Mouse (Mus musculus): ENCODE data around the gene Nacc2. TPM values are rescaled to one million over a fixed set of nuclear protein-coding genes. Genes with fewer than 3 reads are reported as not detected.

Gene Nacc2
- total RNA-seq, 2 experiments from 2014 or later = 0.42 to 0.68 TPM

DNA sequence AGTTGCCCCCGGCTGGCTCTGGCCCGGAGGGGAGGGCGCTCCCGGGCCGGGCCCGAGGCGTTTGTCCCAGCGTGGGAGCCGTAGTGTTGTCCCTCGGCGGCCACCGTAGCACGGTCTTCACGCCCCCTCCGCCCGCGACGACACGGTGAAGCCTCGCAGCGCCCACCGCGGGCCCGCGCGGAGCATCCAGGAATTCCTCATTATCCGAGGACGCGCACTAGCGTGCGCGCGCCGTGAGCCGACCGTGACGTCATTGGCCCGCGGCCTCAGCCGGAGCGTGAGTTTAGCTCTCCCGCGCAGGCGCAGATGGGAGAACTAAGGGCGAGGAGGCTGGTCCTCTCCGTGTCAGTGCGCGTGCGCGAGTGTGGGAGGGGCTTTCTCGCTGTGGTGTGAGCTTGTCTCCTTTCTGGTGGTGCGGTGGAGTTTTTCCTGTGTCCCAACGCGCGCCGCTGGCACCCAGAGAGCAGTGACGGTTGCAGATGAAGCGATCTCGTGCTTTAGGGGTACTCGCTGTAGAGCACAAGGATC, 17.3 kb upstream of the Nacc2 start:
- ATAC-seq (replicated peaks; ENCODE audit: low FRiP score, poor library complexity, severe bottlenecking) = peak; percentile 83

DNA sequence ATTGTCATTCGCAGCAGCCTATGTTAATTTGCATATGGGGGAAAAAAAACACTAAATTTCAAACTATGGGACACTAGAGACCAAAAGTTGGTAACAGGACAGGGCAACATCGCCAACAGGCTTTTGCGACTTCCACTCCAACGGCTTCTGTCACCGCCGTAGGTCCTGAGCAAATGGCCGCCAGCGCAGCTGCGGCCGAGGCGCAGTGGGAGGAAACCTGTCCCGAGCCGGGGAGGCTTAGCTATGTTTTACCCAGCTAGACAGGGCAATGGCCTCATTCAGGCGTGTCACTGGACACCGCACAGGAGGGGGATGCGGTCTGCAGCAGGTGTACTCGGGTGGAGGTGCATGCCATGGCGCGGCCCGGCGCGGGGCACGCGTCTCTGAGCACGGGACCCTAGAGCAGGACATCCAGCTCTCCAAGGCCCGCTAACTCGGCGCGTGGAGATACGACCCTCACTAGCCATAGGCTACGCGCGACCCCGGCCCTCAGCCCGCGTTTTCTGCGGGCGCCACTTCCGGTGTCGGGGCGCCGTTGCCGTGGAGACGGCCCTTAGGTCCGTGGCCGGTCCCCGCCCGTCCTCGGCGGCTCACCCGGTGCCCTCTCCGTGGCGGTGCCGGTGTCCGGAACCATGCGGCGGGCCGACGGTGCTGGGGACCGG, 16.7 kb upstream of the Nacc2 start:
- peak; percentile 43 for ATAC-seq (replicated peaks; ENCODE audit: low FRiP score, poor library complexity, severe bottlenecking)

DNA sequence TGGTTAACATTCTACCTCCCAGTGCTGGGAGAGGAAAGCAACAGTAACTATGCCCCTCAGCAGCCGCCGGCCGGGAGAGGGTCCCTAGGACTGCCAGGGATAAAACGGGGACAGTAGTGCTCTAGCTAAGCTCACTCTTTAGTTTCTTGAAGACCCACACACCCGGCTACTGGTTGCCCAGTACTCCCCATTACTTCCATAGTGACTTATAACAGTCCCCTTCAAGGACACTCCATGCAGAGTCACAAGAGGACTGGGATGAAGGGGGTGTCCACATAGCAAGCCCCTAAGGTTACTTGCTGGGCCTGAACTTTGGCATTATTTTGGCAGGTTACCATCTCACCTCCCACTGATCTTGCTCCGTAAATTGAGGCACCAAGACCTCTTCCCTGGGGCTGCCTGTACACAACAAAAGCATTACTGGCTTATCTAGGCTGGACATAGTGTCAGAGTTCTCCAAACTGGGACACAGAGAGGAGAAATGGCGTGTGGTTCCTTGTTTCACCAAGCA, 16.1 kb upstream of the Nacc2 start:
- ATAC-seq (replicated peaks; ENCODE audit: low FRiP score, poor library complexity, severe bottlenecking) = no peak

DNA sequence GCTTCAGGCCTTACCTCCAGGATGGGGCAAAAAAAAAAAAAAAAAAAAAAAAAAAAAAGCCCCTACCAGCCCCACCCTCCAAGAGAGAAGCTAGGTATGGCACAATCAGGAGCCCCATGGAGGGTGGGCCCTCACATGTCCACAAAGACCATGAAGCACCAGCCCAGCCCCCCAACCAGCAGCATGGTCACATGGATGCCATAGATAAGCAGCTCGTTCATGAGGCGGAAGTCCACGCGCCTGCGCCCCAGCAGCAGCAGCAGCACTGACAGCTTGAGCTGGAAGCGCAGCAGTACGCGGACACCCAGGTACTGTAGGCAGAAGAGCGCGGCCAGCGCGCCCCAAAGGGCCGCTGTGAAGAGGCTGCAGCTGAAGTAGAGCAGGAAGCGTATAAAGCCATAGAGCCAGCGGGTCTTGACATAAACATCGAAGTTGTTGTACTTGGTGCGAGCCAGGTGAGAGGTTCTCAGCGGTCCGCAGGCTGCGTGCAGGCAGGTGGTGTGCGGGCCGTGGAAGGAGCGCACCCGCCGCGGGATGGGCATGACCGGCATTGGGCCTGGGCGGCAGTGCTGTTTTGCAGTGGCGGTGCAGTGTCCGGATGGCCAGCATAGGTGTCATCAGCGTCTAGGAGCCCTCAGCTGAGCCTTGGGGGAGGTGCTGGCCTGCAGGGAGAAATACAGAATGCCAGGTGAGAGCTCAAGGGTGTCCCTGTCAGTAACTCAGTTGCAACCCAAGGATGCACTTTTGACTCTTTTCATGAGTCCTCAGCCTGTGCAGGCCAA, 15.4 kb upstream of the Nacc2 start:
- ATAC-seq (replicated peaks; ENCODE audit: low FRiP score, poor library complexity, severe bottlenecking) = 0 out of 2 replicates have a peak, but pooled peaks have one; percentile 20

DNA sequence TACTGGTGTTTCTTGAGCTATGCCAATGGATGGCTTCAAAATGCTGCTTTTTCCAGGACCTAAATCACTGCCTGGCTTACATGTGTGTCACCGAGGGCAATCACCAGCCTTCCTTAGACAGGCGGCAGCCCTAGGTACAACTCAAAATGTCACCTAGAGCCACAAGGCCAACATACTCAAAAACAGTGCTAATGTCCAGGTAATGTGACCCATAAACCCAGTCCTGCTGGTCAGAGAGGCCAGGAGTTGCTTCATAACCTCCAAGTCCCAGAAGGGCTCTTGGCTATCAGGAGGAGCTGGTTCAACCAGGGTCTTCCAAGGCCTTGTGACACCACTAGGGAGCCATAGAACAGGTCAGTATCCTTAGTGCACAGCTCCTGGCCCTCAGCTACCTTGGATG, 11.6 kb upstream of the Nacc2 start:
- ATAC-seq (replicated peaks; ENCODE audit: low FRiP score, poor library complexity, severe bottlenecking) = no peak

DNA sequence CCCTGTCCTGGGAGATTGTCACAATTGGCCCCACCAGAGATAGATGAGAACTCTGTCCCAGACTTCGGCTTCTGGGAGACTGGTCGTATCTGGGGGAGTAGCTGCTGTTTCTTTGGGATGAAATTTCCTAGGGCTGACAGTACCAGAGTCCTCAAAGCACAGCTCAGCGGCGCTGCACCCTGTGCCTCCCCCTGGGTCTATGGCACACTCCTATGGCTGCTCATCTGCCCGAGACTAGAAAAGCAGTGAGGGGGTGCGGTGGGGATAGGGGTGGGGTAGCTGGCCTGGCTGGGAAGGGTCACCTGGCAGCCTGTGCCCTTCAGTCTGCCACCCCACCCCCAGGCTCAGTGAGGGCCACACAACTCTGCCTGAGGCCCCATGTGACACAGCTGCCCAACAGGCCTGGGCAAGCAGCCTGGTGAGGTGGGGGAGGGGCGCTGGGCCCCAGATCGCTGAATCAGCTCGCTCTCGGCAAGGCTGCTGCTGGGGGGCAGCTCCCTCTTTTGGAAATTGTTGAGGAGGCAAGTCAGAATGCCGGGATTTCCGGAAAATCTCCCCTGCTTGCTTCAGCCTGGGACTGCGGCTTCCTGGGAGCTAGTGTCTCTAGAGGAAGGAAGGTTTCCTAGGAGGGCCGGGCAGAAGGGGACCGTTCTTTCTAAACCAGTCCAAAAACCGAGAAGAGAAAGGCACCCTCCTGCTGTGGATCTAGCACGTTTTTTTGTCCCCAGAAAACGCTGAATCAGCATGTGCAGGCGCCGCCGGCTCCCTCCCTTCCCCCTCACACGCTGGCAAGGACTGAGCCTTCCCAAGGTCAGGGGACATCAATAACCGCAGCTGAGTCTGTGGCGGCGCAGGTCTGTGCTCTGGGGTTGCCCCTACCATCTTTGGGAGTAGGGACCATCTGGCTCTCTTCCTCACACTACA, 9.9 kb upstream of the Nacc2 start:
- no peak for ATAC-seq (replicated peaks; ENCODE audit: low FRiP score, poor library complexity, severe bottlenecking)

DNA sequence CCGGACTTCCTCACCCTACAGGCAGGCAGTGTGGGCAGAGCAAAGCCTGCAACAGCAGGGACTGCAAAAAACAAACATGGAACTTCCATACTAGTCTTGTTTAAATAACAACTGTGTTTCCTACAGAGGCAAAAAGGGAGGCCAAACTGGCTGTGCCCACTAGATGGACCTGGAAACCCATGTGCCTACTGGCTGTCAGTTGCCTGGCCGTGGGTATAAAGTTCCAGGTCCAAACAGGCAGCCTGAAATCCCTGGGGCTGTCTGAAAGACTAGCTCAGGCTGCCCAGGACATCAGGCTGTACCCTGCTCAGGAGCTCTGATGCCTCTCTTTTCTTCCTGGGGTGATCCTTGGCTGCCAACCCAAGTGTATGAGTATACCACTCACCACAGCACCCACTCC, 8.3 kb upstream of the Nacc2 start:
- no peak for ATAC-seq (replicated peaks; ENCODE audit: low FRiP score, poor library complexity, severe bottlenecking)

DNA sequence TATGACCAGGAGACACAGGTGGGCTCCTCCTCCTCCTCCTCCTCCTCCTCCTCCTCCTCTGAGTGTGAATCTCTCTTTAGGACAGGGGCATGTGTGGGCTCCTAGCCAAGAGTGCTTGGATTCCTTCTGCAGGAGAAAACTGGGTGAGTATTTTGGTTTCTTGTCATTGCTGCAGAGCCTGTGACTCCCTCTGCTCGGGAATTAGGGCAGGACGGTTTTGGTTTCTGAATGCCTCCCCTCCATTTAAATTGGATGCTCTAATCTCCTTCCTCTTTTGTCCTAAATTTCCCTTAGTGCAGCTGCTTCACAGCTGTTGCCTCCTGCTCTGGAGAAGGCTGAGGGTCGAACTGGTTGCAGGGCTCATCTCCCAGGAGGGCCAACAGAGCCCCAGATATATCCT, 6.9 kb upstream of the Nacc2 start:
- ATAC-seq (replicated peaks; ENCODE audit: low FRiP score, poor library complexity, severe bottlenecking) = no peak

DNA sequence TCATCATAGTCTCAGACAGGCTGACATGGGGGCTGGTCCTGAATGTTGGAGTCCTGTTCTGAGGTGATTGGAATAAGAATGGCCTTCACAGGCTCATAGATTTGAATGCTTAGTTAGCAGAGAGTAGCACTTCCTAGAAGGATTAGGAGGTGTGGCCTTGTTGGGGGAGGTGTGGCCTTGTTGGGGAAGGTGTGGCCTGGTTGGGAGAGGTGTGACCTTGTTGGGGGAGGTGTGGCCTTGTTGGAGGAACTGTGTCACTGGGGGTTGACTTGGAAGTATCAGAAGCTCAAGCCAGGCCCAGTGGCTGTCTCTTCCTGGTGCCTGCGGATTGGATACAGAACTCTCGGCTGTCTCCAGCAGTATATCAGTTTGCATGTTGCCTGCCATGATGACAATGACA, 6.3 kb upstream of the Nacc2 start:
- 0 out of 2 replicates have a peak, but pooled peaks have one; percentile 37 for ATAC-seq (replicated peaks; ENCODE audit: low FRiP score, poor library complexity, severe bottlenecking)

DNA sequence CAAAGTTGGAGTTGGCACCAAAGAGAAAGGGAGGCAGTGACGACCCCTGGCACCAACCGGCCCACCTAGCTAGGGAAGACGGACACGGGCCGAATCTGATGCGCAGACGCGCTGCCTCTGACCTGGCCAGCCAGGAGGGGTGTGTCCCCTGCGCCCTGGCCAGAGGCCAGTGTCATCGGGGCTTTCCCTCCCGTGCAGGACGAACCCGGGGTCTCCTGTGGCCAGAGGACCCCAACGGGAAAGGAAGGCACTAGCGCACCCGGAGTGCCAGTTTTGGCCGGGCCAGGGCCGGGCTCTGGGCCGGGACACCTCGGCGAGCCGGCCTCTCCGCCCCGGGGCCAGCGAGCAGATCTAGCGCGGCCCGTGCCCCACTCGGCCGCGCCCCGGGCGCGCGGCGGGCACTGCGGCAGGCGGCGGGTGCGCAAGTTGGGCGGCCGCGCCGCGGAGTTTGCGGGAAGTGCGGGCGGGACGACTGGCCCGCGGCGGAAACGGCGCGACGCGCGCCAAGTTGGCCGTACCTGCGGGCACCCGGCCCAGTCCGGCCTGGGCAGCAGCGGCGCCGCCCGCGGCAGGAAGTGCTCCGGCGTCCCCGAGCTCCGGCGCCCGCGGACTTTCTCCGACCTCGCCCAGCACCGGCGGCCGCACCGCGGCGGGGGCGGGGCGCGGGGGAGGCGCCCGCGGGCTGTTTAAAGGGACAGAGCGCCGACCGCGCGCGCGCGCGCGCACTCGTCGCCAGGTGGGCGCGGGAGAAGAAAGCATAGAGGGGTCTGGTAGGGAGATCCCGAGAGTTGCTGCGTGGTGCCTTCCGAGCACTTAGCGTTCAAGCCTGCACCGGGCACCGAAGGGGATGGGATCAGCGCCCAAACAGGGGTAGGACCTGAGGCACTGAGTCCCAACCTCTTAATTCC, 595 bp downstream of the Nacc2 start:
- ATAC-seq (replicated peaks; ENCODE audit: low FRiP score, poor library complexity, severe bottlenecking) = peak; percentile 62; the same call in 1 of the 2 replicates

DNA sequence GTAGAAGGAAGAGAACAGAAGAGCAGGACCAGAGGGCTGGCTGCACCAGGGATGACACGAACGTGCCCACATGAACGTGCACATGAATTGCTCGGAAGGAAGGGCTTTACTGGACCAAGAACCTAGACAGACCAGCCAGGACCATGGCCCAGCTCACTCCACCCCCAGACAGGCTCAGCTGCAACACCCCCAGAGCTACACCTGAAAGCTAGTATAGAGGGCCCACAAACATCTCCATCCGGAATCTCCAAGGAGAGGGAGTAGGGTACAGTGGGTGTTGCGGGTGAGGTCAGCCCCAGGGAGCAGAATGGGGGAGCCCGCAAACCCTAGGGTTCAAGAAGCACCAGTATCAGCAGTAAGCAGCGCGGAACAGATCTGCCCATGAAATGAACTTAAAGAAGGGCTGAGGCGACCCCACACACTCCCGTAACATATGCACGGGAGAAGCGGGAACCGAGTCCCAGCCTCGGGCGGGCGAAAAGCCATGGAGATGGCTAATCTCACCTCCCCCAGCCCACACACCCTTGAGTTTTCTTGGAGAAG, 1.4 kb downstream of the Nacc2 start:
- no peak for ATAC-seq (replicated peaks; ENCODE audit: low FRiP score, poor library complexity, severe bottlenecking)

DNA sequence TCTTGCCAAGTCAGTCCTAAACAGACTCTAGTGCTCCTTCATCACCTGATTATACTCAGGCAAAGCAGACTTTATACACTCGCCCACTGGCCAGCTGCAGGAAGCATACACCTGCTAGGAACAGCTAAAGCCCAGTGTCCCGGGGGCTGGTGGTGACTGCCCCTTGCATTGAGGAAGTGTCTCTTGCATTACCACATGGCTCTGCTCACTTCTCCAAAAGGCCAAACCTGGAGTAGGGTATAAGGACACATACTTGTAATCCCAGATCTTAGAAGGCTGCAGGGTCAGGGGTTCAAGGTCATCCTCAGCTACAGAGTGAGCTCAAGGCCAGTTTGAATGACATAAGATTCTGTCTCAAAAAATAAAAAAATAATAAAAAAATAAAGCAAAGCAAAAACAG, 3.4 kb downstream of the Nacc2 start:
- ATAC-seq (replicated peaks; ENCODE audit: low FRiP score, poor library complexity, severe bottlenecking) = no peak

DNA sequence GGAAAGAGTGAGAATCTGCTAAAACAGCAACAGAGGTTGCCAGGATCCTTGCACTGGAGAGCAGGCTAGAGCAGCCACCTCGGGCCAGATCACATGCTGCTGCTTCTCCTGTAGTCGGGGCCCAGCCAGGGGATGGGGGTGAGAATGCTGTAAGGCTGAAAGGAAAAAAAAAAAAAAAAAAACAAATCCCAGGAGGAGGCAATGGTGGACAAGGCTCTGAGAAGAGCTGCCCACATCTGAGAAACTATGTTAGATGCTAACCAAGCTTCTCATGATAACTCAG, 3.8 kb downstream of the Nacc2 start:
- ATAC-seq (replicated peaks; ENCODE audit: low FRiP score, poor library complexity, severe bottlenecking) = no peak

DNA sequence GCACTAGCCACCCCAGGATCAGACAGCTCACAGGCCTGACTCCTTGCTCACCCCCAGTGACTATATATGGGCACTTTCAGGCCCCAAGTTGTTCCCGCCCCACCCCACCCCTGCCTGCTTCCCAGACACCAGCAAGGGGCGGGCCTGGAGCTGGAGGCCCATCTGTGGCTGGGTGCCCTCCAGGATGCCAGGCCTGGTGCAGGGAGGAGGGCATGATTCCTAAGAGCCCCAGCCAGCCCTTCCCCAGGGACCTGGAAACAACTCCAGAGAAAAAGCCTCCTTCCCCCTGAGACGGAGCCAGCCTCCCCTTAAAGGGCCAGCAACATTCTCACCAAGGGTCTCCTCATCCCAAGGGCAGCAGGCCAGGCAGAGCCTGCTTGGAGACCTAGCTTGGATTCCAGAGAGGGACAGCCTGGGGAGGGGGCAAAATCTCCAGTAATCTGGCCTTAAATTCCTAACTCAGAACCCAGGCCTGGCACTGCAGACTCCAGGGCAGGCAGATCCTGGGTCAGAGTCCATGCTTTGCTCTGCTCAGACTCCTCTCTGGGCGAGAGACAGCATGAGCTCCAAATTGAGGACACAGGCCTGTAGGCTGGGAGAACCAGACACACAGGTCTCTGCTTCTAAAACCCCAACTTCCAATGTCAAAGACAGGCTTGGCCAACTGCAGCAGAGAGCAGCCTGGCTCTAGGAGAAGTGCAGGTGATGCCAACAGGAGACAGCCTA, 4.3 kb downstream of the Nacc2 start:
- ATAC-seq (replicated peaks; ENCODE audit: low FRiP score, poor library complexity, severe bottlenecking) = no peak

DNA sequence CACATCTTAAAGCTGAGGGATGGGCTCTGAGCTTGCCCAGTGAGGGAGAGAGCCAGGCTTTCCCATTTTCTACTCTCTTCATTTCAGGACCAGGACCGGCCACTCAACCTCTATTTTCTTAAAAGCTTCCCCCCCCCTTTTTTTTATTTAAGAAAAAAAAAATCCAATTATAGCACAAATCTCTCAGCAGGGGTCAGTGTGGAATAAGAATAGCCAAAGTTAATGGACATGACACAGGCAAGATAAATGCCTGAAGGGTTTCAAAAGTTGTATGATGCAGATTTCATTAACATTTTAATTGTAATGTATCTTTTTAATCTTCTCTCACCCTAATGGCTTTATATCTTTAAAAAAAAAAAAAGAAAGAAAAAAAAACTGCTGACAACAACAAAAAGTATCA, 5.4 kb downstream of the Nacc2 start:
- no peak for ATAC-seq (replicated peaks; ENCODE audit: low FRiP score, poor library complexity, severe bottlenecking)

DNA sequence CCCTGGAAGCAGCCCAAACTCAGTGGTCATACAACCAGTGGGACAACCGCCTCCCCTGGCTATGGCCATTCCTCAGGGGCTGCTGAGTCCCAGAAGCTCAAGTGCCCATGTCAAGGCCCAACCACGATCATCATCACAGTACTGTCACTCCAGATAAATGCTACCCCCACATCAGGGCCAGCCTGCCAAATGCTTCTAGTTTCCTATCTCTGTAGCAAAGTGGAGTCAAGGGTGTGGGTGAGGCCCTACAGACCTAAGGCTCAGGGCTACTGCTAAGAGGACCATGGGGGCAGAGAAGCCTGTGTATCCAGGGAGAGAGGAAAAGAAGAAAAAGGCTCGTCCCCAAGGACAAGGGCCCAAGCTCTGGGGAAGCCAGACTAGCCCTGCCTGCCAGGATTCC, 6.5 kb downstream of the Nacc2 start:
- no peak for ATAC-seq (replicated peaks; ENCODE audit: low FRiP score, poor library complexity, severe bottlenecking)

DNA sequence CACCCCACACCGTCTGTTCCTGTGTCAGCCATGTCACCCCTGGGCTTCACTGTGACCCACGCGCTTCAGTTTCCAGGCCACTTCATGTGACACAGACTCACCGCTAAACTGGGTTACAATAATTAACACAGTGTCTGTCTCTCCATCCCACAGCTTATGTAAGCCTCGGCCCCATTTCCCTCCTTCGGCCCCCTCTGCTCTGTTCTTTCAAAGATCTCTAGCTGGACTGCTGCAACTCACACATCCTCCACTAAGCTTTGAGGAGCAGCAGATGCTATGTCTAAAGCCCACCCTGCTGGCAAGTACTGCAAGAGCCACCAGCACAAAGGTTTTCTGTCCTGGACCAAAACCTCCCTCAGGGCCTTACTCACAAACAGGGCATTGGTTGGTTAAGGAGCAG, 7.8 kb downstream of the Nacc2 start:
- no peak for ATAC-seq (replicated peaks; ENCODE audit: low FRiP score, poor library complexity, severe bottlenecking)

DNA sequence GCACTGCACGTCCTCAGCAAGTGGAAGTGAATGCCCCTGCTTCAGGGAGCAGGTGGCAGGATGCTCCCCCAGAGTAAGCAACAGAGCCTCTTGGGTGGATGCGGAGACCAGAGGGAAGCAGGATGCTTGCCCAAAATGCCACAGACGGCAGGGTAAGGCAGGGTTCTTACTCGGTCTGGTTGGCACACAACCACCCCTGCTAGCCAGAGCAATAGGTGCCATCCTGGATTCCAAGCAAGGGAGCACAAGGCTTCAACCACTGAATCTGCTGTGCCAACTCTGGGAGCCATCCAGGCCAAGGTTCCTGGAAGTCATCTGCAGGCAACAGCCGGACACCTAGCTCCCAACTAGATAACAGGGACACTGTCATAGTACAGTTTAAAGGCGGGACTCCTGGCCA, 14.8 kb downstream of the Nacc2 start:
- ATAC-seq (replicated peaks; ENCODE audit: low FRiP score, poor library complexity, severe bottlenecking) = no peak

Measured in erythroid progenitor cell, adult 5-6 weeks (primary cell).